Mouse (Mus musculus) cerebellum, adult 11-12 months (tissue): ENCODE data around the gene Rpl26.

Source experiments
- DNase-seq: peaks from one replicate; pipeline ENCODE4 v3.0.0; 2022

The Rpl26 gene

GRCm38 (mm10) chr11:68891823-68892222 is 9.6 kb upstream of the Rpl26 start:
- no peak for DNase-seq

- no peak for DNase-seq
Observed at GRCm38 (mm10) chr11:68892233-68892832, 9.1 kb upstream of the Rpl26 start.

- DNase-seq, result no peak
Observed at GRCm38 (mm10) chr11:68893911-68894464, 7.4 kb upstream of the Rpl26 start.

- DNase-seq, result no peak
Observed at GRCm38 (mm10) chr11:68896247-68896646, 5.1 kb upstream of the Rpl26 start.

GRCm38 (mm10) chr11:68897120-68897519 is 4.3 kb upstream of the Rpl26 start:
- DNase-seq, result no peak

DNA sequence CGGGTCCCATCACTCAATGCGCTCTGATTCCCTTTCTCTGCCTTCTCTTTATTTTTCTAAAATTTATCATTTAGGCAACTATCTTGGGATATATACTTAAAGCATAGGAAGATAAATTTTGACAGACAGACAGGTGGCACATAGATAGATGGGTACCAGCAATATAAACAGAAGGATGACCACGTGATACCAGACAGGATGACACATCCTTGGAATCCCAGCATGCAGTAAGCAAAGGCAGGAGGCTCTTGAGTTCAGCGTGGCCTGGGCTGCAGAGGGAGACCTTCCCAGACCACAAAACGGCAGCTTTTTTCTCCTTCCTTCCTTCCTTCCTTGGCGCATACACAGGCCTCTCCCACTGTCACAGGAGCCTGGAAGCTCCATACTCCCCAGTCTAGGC is 3.5 kb upstream of the Rpl26 start:
- DNase-seq, result no peak

DNA sequence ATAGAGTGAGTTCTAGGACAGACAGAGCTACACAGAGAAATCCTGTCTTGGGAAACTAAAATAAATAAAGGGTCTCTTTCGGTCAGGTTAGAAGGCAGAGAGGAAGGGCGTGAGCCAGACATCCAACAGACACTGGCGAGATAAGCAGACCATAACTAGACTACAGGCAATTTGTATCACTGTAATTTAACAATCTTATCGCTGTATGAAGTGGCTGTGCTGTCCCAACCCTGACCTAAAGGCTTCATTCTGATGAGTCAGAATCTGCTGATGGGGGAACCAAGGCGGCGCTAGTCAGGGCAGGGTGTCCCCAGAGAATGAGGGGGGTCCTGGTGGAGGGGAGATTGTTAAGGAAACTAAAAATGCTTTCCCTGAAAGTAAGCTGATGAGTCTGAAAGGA is 2.6 kb upstream of the Rpl26 start:
- no peak for DNase-seq

DNA sequence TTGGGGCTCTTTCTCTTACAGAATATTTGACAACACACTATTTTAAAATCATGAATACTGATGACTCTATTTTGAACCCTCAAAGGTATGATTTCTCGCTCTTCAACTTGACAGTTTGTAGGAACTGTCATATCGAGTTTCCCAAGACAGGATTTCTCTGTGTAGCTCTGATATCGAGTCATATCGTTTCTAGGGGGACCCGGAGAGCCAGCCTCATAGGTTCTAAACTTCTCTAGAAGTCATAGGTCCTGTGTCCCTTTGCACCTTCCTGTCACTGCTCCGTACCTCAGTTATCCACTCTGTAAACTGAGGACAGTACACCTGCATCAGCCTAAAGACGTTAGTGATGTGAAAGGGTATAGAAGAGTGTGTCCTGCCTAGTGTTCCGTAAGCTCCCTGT is 1.6 kb upstream of the Rpl26 start:
- DNase-seq, result no peak

DNA sequence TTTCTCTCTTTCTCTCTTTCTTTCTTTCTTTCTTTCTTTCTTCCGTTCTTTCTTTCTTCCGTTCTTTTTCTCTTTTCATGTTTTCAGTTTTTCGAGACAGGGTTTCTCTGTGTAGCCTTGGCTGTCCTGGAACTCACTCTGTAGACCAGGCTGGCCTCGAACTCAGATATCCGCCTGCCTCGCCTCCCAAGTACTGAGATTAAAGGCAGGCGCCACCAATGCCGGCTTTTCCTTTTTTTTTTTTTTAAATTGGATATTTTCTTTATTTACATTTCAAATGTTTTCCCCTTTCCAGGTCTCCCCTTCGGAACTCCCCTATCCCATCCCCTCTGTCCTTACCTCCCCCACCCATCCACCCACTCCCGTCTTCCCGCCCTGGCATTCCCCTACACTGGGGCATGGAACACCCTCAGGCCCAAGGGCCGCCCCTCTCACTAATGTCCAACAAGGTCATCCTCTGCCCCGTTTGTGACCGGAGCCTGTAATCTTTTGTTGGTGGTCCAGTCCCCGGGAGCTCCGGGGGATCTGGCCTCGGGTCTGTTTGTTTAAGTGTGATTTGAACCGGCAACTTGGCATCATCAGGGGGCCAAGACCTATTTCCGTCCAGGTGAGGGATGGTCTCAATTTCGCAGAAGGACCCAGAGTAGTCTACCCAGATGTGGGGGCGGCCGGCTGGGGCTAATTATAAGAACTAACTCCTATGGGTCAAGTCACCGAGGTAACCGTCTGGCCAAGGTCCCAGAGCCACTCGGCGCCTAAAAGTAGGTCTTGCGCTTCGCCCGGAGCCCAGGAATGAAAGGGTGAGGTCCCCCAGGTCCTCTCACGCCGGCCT is 648 bp upstream of the Rpl26 start:
- DNase-seq, result no peak

- DNase-seq, result no peak
Observed at GRCm38 (mm10) chr11:68902047-68902364, 623 bp downstream of the Rpl26 start.

DNA sequence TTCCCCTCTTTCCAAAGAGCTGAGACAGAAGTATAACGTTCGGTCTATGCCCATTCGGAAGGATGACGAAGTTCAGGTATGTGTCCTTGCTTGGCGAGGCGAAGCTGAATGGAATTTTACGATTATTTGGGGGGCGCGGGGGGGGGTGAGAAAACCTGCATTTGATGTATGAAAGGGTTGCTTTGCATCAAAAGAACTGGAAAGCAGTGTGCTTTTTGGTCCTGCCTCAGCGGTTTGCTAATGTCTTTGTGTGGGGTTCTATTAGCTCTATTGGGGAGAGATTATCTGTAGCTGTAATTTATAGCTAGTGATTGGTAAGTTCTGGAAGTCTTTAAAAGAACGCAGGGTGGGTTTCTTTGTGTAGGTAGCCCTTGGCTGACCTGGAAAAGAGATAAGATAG is 984 bp downstream of the Rpl26 start:
- no peak for DNase-seq

DNA sequence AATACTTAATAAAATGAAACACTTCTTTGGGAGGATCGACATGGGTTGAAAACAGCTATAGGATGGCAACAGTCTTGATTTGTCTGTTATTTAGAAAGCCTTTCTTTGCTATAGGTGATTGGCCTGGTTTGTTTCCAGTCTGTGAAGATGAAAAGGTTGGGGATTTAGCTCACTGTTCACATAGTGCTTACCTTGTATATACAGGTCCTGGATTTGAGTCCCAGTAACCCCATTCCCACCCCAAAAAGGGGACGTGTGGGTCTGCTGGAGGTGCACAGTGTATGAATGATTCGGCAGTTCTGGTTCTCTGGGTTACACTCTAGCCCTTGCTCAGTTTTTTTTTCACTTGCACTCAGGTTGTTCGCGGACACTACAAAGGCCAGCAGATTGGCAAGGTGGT is 1.4 kb downstream of the Rpl26 start:
- DNase-seq, result no peak

- no peak for DNase-seq
Observed at GRCm38 (mm10) chr11:68903775-68904174, 2.4 kb downstream of the Rpl26 start.

DNA sequence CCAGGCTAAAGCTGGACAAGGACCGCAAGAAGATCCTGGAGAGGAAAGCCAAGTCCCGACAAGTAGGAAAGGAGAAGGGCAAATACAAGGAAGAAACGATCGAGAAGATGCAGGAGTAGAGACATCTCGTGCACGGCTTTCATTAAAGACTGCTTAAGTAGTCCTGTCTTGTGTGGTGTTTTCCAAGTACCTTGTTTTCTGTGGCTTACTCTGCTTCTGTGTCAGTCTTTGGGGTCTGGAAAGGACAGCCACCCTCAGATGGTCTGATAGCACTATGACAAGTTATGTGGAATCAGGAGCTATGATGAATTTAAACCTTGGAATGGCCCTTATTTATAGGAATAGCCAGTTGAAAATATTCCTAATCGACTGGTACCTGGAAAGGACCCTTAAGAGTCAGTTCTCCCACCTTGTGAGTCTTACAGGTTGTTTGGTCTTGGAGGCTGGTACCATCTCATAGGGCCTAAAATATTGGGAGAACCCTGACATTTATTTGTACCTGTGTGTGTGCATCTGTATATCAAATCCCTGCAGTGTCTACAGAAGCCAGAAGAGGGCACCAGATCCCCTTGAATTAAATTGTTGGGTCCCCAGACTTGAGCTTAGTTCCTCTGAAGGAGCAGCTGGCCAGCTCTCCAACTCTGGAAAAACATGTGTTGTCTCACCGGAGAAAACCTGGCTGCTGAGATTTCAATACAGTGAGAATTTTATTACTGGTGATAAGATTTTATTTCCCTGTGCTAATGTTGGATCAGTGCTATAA is 3.2 kb downstream of the Rpl26 start:
- peak; percentile 59 for DNase-seq

DNA sequence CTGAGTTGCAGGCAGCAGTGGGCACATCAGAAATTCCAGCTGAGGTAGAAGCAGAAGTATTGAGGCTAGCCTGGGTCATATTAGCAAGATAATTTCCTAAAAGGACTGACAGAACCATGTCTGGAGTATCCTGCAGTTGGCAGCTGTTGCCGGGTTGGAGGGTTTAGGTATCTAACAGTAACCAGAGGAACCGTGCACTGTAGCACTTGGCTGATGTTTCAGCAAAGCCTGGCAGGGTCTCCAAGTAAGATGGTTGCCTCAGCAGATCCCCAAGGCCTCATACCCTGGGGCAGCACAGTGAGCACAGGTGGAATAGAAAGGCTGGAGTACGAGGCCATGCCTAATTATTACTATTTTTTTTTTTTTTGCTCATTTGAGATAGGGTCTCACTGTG is 3.8 kb downstream of the Rpl26 start:
- no peak for DNase-seq

- DNase-seq, result no peak
Observed at GRCm38 (mm10) chr11:68905665-68906460, 4.5 kb downstream of the Rpl26 start.

DNA sequence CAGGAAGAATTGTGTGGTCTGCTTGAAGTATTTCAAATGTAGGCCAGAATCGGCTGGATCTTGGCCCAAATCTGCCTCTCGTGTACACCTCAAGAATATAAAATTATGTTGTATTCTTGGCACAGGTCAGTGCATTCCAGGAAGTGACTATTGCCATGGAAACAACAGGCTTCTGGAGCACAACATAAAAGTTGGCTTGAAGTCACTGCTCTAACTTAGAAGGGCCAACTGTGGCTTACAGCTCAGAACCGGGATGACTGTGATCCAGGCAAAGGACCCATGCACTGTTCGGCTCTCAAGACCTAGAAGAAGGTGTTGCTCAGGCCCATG is 5.0 kb downstream of the Rpl26 start:
- DNase-seq, result no peak

DNA sequence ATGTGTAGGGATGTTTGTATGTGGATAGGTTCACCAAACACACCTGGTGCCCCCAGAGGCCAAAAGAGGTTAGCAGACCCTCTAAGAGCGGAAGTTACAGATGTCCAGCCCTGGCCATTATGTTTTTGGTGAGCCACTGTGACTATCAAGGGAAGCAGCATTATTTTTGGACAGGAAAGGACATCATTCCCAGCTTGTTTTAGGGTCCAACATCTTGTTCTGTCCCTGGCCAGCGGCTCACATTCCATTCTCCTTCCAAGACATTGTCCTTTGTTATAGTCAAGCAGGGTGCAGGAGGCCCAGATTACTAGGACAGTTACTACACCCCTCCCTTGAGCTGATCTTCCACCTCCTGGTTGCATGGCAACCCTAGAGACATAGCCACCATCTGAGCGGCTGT is 5.9 kb downstream of the Rpl26 start:
- no peak for DNase-seq

- DNase-seq, result no peak
Observed at GRCm38 (mm10) chr11:68908846-68909503, 7.6 kb downstream of the Rpl26 start.

- no peak for DNase-seq
Observed at GRCm38 (mm10) chr11:68911531-68912177, 10.3 kb downstream of the Rpl26 start.

GRCm38 (mm10) chr11:68914566-68914965 is 13.2 kb downstream of the Rpl26 start:
- DNase-seq, result no peak

- DNase-seq, result no peak
Observed at GRCm38 (mm10) chr11:68923191-68923590, 21.8 kb downstream of the Rpl26 start.
